Mouse (Mus musculus) left cerebral cortex, postnatal 36 days (tissue): ENCODE results near the gene Kcnip2. TPM values are rescaled to one million over a fixed set of nuclear protein-coding genes. Genes with fewer than 3 reads are reported as not detected.

Source experiments
- DNase-seq, 2 experiments: peaks; one replicate each; pipeline ENCODE4 v3.0.0; 2021 to 2022; ENCODE audit warnings: low spot score in 2 of 2, mixed read lengths in 1 of 2
- intact Hi-C: fragments of 180-260 bp; cut with DNase I; formaldehyde crosslinking; loops from one replicate; pipeline ENCODE4 v1.15.1; 2025
- total RNA-seq, 2 experiments: library from RNA; stranded (reverse); gene quantifications; 2 replicates each; pipeline ENCODE4 v1.2.3; 2021

The Kcnip2 gene
- total RNA-seq, 2 experiments from 2014 or later, result 134 to 147 TPM

DNA sequence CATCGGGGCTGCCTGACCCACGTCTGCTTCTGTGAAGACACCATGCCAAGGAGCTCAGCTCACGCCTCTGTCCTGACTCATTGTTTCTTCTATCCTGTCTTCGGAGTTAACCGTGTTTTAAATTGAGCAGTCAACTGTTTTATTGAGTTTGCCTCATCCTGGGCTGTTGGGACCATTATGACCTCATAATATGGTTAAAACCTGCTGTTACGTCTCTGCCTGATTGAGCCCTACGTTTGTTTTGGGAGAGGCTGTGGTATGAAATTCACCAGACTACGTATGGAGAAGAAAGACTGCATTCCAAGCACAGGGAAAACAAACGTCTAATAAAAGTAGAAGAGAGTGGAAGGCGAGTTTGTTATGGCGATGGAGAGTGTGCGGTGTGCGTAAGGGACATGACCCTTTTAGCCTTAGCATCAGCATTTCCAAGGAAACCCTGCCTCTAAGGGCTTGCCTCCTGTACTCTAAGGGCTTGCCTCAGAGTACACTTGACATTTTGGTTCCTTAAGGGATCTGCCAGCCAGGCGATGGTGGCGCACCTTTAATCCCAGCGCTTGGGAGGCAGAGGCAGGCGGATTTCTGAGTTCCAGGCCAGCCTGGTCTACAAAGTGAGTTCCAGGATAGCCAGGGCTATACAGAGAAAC is 31.8 kb downstream of the Kcnip2 start:
- no peak for DNase-seq
- intact Hi-C loops, result no loop called here

- peak; percentile 98 to 99 for DNase-seq
- intact Hi-C loops, result no loop called here
Observed at GRCm38 (mm10) chr19:45783181-45783932, 32.5 kb downstream of the Kcnip2 start, which contains the start of gene Mgea5. Gene Mgea5 (minus strand): TSS chr19:45783837.

GRCm38 (mm10) chr19:45782315-45783001 is 33.4 kb downstream of the Kcnip2 start:
- intact Hi-C loops, result no loop called here
- peak; percentile 58 to 59 for DNase-seq

DNA sequence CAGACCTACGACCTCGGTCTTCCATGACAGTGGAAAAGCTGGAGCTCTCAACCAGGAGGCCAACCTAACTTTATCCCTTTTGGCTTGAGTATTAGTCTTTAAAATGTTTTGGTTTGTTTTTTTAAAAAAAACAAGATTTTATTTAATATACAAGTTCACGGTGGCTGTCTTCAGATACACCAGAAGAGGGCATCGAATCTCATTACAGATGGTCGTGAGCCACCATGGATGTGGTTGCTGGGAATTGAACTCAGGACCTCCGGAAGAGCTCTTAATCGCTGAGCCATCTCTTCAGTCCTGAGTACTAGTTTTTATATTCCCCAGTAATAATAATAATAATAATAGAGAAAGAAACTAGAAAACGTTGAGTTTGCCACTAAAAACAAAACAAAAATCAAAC is 34.2 kb downstream of the Kcnip2 start:
- intact Hi-C loops, result no loop called here
- no peak for DNase-seq

DNA sequence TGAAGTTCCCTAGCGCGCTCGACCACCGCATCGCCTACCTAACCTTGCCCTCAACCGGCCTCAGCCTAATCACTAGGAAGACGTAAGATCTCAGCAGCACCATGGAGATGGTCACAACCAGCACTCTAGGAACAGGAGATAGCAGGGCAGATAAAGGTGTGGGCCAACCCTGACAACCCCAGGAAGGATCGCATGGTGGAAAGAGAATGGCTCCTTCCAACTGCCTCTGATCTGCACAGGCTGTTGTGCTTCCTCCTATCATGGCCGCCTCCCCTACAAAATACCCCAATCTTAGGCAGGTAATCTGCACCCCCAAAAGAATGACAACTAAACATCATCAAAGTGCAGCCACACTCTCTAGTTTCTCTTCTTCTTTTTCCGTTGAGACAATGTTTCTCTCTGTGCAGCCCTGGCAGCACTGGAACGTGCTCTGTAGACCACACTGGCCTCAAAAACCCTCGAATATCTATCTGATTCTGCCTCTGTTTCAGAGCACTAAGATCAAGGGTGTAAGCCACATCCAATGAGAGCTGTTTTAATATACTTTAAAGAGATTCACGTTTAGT is 35.4 kb downstream of the Kcnip2 start:
- intact Hi-C loops, result no loop called here
- no peak for DNase-seq

DNA sequence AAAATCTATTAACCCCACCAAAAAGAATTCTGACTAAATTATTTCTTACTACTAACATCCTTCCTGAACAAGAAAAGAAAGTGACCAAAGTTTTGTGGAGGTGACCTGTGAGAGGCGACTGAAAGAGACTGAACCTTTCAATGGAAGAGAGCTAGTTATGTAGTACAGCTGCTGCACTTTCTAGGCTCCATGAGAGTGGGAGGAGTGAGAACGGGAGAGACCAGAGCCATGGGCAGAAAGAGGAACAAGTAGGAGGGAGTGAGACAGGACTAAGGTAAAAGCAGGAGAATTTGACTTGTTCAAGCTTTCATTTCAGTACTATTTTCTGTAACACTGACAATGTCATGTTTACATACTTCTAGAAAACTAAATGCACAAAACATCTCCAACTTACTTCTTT is 40.4 kb downstream of the Kcnip2 start:
- DNase-seq, result peak; percentile 23 to 27
- intact Hi-C loops, result no loop called here

GRCm38 (mm10) chr19:45771501-45771900 is 44.4 kb downstream of the Kcnip2 start:
- intact Hi-C loops, result no loop called here
- DNase-seq, result no peak

- no peak for DNase-seq
- intact Hi-C loops, result no loop called here
Observed at GRCm38 (mm10) chr19:45760810-45761209, 55.1 kb downstream of the Kcnip2 start.

GRCm38 (mm10) chr19:45758671-45759070 is 57.2 kb downstream of the Kcnip2 start:
- intact Hi-C loops, result no loop called here
- DNase-seq, result no peak

GRCm38 (mm10) chr19:45753551-45753950 is 62.3 kb downstream of the Kcnip2 start:
- DNase-seq, result no peak
- intact Hi-C loops, result no loop called here

DNA sequence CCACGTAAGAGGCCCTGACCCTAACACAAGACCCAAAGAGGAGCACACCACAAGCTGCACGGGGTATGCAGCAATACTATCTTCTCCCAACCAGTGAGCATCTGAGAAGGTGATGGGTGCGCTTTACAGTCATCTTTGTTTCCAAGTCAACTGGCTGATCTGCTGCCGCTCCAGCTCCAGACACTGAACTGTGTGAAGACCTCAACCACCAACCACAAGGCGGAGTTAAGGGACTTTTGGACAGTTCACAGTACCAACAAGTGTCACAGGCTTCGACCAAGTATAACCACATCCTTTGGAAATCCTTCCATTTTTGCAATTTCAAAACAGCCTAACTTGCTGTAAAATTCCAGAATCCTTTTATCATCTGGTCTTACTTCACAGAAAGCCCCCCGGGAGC is 64.0 kb downstream of the Kcnip2 start:
- intact Hi-C loops, result no loop called here
- DNase-seq, result no peak

- intact Hi-C loops, result loop anchor here (2.0 to 5.0 kb wide), 2 partner anchors 175 to 527 kb away; no protein-coding TSS in a partner anchor
- peak; percentile 74 to 75 for DNase-seq
Observed at GRCm38 (mm10) chr19:45749243-45750043, 66.4 kb downstream of the Kcnip2 start, which contains the start of gene Npm3. Gene Npm3 (minus strand): TSS chr19:45749591.

DNA sequence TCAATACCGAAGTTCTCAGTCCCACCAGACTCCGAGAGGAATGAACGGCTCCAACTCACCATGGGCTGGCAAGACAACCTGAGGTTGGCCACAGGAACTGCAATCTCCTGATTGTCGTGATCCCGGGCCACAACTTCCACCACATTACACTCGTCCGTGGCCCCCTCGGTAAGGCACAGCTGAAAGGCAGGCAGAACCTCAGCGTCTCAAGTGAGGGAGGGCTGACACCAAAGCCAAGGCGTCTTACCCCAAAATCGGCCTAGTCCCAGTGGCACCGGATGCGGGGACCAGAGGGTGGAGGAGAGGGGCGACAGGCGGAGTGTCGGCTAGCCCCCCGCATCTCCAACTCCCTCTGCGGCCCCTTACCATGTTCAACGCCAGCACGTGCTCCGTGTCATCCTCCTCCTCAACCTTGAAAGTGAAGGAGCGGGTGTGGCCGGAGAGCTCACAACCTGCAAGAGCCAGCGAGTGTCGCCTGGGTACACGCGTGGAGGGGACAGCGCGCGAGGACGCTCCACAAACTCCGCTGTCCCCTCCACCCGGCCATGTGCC is 67.1 kb downstream of the Kcnip2 start:
- intact Hi-C loops, result loop anchor here (2.0 to 5.0 kb wide), 2 partner anchors 174 to 526 kb away; no protein-coding TSS in a partner anchor
- DNase-seq, result peak in 1 of 2 experiments; percentile 17

GRCm38 (mm10) chr19:45748206-45748605 is 67.7 kb downstream of the Kcnip2 start:
- intact Hi-C loops, result loop anchor here (2.0 to 5.0 kb wide), 2 partner anchors 173 to 526 kb away; no protein-coding TSS in a partner anchor
- no peak for DNase-seq

DNA sequence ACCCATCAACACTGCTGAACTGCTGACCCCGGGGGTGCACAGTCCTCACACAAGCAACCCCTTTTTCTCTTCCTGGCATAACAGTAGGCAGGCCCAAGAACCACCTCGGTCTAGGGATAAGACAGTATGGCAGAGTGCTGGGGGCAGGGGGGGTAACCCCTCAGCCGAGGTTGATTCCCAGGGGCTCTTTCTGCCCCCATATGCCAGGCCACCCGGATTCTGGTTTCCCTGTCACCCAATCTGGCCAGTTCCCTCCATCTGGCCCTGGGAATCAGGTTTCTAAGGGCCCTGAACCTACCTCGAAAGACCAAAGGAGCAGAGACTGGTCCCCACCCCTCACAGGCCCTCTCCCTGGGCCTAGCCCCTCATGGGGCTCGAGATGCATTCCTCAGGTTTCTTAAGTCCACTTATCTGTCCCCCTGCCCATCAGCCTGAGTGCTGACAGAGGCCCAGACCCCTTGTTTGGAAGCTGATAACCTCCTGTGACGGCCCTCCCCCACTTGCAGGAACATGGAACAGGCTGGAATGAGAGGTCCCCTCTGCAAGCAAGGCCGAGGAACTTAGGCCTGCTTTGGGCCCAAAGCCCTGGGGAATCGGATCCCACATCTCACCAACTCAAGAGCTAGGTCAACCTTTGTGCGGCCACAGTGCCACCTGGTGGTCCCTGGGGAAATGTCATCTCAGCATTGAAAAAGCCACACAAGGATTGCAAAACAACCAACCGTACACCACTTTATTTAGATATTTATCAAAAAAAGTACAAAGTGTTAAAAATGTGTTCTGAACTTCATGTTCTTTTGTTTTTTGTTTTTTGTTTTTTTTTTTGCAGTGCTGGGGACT is 68.6 kb downstream of the Kcnip2 start:
- intact Hi-C loops, result loop anchor here (5.0 kb wide), 1 partner anchor 525 kb away; no protein-coding TSS in a partner anchor
- peak; percentile 75 to 78 for DNase-seq

DNA sequence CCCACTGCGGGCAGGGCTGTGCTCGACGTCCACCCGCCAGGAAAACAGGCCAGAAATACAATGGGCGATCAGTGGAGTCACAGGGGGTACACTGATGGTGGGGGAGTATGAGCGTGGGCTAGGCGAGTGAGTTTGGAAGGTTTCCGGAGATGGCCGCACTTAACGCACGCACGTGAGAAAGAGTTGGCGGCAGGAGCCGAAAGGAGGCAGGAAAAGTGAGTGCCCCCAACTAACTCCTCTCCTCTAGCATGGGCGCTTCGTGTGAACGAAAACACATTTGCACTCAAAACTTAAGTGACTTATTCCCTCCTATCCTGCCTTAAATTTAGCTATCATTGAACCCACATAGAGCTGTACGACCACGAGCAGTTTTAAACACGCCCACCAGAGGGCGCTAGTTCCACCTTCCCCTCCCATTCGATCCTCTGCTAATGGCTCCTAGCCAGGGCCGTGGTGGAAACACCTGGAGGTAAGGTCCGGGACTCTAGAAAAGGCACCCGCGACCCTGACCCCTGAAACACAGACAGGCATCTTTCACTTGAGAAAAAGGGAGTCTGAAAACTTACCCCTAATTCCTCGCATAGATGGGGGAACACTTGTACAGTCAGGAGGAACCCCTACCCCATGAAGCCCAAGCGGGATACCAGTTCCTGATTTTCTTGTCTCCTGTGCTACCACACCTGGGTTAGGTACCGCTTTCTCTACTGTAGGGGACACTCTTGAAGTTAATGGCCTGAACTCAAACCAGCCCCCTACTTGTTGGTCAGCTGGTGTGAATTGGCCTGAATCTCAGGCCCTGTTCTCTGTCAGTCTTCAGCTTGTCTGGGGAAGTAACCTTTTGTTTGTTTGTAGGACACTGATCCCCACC is 69.5 kb downstream of the Kcnip2 start:
- intact Hi-C loops, result loop anchor here (5.0 kb wide), 1 partner anchor 524 kb away; no protein-coding TSS in a partner anchor
- DNase-seq, result peak; percentile 65 to 76
